Mouse (Mus musculus) thymus, postnatal 4 days (tissue): ENCODE data around the gene Pml.

ENCODE experiments used
- DNase-seq: peaks from one replicate; pipeline ENCODE4 v3.0.0; 2021

Gene Pml

GRCm38 (mm10) chr9:58232374-58232773 lies 17.2 kb downstream of the Pml start:
- DNase-seq, result no peak

DNA sequence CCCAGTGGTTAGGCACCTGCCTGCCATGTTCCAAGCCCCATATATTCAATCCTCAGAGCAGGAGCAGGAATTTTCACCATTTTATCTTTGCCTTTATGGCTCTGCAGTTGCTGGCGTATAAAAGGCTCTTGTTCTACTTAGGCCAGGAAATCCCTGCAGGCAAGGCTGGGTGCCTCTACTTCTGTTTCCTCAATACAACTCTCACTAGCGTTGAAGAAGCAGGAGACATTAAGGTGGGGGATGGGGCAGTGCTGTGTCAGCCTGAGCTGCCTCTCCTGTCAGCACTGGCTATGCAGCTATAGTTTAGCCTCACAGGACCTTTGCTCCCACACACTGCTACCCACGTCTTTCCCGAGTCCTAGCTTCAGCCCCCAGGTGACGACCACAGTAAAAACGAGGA lies 17.8 kb downstream of the Pml start:
- no peak for DNase-seq

DNA sequence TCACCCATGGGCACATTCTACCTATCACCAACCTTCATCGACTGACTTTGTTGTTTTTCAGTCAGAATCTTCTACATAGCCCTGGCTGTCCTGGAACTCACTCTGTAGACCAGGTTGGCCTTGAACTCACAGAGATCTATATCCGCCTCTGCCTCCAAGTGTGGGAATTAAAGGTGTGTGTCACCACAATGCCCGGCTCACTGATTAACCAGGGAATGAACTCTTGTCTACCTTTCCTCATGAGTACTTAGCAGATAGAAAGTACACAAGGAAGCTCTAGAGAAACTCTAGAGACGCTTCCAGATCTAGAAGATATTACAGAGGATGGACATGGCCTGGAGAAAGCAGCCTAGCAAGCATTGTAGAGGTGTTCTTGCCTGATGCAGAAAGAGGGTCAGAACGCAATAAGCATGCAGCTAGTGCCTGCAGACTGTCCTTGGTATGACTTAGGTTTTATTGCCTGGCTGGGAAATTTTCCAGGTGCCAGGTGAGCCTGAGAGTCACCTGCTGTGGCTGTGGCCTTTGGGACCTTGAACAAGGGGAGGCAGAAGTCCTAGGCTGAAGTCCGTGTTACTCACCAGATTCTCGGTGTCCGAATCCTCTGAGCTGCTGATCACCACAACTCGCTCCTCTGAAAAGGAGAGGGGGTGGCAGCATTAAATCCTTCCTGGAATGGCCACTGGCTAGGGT lies 20.7 kb downstream of the Pml start:
- no peak for DNase-seq

GRCm38 (mm10) chr9:58225915-58226913 lies 23.4 kb downstream of the Pml start:
- DNase-seq, result peak; percentile 77

DNA sequence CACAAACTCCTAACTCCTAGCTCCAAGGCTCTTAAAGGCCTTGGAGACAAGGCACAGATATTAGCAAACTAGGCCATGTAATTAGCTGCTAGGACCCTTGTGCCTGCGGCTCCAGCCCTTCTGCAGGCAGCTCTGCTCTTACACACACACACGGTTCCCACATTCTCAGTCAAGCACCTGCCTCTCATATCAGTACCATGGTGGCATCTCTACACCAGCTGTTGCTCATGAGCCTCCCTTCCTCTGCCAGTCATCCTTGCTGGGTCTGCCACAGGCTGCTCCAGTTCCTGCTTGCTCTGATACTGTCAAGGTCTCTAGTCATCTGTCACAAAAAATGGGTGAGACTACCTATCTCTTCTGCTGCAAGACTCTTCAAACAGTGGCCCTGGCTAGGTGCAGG lies 25.2 kb downstream of the Pml start:
- DNase-seq, result no peak

GRCm38 (mm10) chr9:58220218-58220903 lies 29.2 kb downstream of the Pml start:
- DNase-seq, result peak; percentile 74

DNA sequence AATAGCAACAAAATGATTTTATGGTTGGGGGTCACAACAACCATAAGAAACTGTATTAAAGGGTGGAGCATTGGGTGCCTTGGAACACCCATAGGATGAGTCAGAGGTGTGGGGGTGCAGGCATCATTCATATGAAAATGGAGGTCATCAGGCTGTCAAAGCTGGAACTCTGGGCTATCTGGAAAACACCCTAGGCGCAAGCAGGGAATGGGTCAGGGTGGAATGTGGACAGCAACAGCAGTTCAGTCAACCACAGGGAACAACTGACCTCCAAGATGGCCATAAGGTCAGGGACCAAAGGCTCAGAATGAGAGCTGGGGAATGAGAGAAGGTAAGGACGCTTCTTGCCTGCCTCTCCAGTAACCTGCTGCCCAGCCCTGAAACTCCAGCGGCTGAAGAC lies 31.0 kb downstream of the Pml start:
- DNase-seq, result no peak

- DNase-seq, result peak; percentile 72
These were observed 33.2 kb downstream of the Pml start for GRCm38 (mm10) chr9:58216402-58216801.

GRCm38 (mm10) chr9:58214519-58215180 lies 34.9 kb downstream of the Pml start:
- DNase-seq, result no peak

GRCm38 (mm10) chr9:58213865-58214264 lies 35.7 kb downstream of the Pml start:
- peak; percentile 30 for DNase-seq

DNA sequence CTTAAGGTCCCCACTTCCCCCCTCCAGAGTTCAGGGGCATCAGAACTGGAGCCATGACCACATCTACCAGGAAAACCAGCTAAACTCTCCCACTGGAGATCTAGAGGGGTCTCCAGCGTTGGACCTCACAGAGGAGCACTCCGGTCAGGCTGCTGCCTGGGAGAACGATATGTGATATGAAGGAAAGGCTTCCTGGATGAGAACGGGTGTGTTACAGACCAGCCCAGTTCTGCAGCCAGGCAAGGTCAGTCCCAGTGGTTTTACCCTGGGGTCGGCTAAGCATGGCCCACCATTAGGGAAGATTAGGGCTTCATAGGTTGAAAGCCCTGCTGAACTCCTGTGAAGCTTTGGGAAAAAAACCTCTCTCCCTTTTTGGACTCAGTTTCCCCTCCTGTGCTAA lies 36.2 kb downstream of the Pml start:
- DNase-seq, result no peak

GRCm38 (mm10) chr9:58210304-58210627 lies 39.3 kb downstream of the Pml start:
- no peak for DNase-seq

DNA sequence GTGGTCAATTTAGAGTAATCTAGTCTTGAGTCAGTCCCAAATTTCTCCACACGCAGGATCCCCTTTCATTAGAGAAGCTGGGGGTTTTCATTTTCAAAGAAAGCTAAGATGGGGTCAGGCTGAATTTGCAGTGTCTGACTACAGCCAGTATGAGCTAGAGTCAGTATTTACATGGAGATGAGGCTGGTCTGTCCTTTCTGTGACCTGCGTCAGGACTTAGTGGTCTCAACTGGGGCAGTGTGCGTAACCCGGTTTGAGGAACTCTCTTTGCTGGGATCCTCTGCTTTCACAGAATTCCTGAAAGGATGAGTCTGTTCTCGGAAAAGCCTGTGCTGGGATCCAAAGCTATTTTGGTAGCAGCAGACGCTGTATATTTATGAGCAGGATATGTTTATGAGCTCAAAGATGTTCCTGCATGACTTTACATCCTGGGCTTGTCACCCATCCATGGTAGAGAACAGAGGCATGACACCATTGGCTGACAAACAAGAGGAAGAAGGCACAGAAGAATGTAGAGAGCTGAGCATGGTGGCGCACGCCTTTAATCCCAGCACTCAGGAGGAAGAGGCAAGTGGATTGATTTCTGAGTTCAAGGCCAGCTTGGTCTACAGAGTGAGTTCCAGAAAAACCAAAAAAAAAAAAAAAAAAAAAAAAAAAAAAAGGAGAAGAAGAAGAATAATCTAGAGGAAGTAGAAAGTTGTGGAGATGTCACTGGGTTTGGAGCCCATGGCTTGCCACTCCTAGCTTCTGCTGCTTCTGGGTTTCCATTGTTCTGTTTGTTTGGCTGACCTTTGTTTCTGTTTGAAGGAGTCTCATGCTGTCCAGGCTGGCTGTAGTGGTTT lies 39.9 kb downstream of the Pml start:
- DNase-seq, result no peak

DNA sequence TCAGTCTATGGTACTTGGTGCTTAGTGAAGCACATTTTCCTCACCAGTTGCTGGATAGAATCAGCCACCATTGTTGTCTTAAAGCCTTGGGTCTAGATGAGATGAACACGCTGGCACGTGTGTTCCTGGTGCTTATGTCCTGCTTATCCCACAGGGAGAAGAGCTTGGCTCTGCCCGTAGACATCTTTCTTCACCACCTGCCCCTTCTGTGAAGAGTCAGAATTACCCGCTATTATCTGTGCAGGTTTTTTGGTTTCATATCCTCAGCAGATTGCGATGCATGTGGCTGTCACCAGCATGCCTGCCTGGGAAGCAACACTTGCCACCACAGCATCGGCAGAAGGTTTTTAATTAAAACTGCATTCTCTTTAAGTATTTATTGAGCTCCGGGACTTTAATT lies 43.6 kb downstream of the Pml start:
- no peak for DNase-seq

DNA sequence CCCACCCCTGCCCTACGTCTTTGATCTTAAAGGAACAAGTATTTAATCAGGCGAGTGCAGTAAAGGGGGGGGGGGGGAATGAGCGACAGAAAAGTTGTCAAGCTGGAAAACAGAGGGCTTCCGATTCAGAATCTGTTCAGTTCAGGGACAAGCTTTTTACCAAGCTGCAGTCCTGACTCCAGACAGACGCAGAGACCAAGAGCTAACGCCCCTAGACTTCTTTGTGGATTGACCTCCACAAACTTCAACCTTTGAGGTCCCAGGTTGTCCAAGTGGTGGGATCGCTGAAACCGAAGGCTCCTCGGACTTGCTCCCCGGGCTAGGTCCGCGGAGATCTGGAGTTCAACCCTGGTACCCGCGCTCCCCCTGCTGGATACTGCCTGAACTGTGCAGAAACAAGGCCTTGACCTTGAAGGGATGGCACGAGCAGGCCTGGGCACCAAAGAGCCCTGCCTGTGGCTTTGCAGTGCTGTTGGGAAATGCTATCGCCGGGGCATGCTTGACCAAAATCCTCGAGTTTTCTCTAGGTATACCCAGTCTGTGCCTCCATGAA lies 45.1 kb downstream of the Pml start:
- peak; percentile 96 for DNase-seq

- peak; percentile 77 for DNase-seq
These were observed 45.8 kb downstream of the Pml start, which contains the start of the genes Islr and Islr2 for GRCm38 (mm10) chr9:58203516-58204447. Gene Islr, minus strand, starts transcription at chr9:58204306. Gene Islr2, minus strand, starts transcription at chr9:58204319.

DNA sequence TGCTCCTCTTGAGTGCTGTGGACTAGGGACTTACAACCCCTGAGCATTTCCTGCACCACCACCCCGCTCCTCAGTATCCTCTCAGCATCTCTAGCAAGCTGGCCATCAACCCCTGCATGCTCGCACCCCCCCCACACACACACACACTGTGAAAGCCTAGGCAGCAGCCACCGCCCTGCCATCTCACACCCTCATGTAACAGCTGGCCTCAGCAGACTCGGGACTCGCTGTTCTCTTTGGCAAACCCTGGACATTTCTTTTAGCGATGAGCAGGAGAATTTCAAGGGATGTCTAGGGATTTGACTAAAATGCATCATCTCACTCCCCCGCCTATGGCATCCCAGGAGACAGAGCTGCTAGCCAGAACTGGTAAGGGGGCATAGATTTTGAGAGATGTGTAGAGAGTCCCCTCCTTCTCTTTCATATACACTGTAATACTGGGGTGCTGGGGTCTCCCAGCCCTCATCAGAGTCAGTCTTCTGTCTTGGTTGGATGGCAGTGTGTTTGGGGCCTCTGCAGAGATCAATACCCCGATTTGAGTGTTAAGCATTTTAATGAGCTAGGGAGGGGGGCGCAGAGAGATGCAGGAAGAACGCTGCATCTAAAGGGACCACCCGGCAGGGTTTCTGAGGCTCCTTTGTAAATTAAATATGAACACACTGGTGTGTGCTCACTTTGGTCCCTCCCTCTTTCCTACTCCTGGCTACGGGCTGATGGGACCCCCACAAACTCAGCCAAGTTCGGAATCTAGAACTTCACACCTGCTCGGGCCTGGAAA lies 46.7 kb downstream of the Pml start:
- DNase-seq, result no peak

- DNase-seq, result no peak
These were observed 47.6 kb downstream of the Pml start for GRCm38 (mm10) chr9:58201861-58202549.
